Mouse (Mus musculus) right cerebral cortex, postnatal 25 days (tissue): Measurements from ENCODE around the gene Olfr547.

Source experiments
- DNase-seq: peaks from one replicate; pipeline ENCODE4 v3.0.0; 2022

Olfr547 gene

GRCm38 (mm10) chr7:102571142-102571541 is 36.6 kb downstream of the Olfr547 start, which contains the start of gene Olfr550:
Gene Olfr550 (plus strand): TSS chr7:102571442.
- DNase-seq: no peak

- no peak for DNase-seq
These were observed 38.8 kb downstream of the Olfr547 start for GRCm38 (mm10) chr7:102573174-102573830.

- no peak for DNase-seq
These were observed 41.4 kb downstream of the Olfr547 start for GRCm38 (mm10) chr7:102575998-102576397.
